Mouse (Mus musculus) hindbrain, embryonic 11.5 days (tissue): ENCODE results near the gene Anxa7. TPM values are rescaled to one million over a fixed set of nuclear protein-coding genes. Genes with fewer than 3 reads are reported as not detected.
A peak's percentile ranks its signal among the peaks of the same experiment; 100 is the strongest.

ENCODE experiments used
- ATAC-seq: fragments of 200-750 bp; cut with Nextera tagmentation; 2 replicates; pipeline ENCODE4 v1.8.0; 2017; ENCODE audit warnings: mild to moderate bottlenecking, moderate TSS enrichment, moderate library complexity; ENCODE audit not compliant: low FRiP score
- DNase-seq: peaks from one replicate; pipeline ENCODE4 v3.0.0-alpha.2; 2015; ENCODE audit warnings: low spot score
- H3K27ac ChIP-seq: fragments of 300-500 bp; sonication (generic); 2 replicates; pipeline ENCODE4 v1.5.1; 2014; ENCODE audit warnings: mild to moderate bottlenecking, low read depth, low read length
- H3K27me3 ChIP-seq: fragments of 300-500 bp; sonication (generic); 2 replicates; pipeline ENCODE4 v1.6.1; 2014; ENCODE audit warnings: mild to moderate bottlenecking, low read length, moderate library complexity, mixed read lengths; ENCODE audit not compliant: control insufficient read depth, insufficient read depth
- H3K36me3 ChIP-seq: fragments of 300-500 bp; sonication (generic); 2 replicates; pipeline ENCODE4 v1.6.1; 2014; ENCODE audit warnings: mild to moderate bottlenecking, low read length, moderate library complexity, mixed read lengths; ENCODE audit not compliant: control insufficient read depth, insufficient read depth
- H3K4me1 ChIP-seq: fragments of 300-500 bp; sonication (generic); replicated peaks from 2 replicates; pipeline ENCODE4 v1.6.1; 2014; ENCODE audit warnings: low read length, mixed read lengths; ENCODE audit not compliant: control insufficient read depth, insufficient read depth
- H3K4me2 ChIP-seq: fragments of 300-500 bp; sonication (generic); replicated peaks from 2 replicates; pipeline ENCODE4 v1.6.1; 2014; ENCODE audit warnings: mild to moderate bottlenecking, low read depth, low read length
- H3K4me3 ChIP-seq: fragments of 300-500 bp; sonication (generic); 2 replicates; pipeline ENCODE4 v1.5.1; 2014; ENCODE audit warnings: low read depth, low read length
- H3K9ac ChIP-seq: fragments of 300-500 bp; sonication (generic); 2 replicates; pipeline ENCODE4 v1.6.1; 2014; ENCODE audit warnings: low read depth, low read length
- H3K9me3 ChIP-seq: fragments of 300-500 bp; sonication (generic); 2 replicates; pipeline ENCODE4 v1.6.1; 2016; ENCODE audit warnings: low read length; ENCODE audit not compliant: control insufficient read depth
- WGBS: fragments of 180-500 bp; shearing (Covaris S2); extraction: QIAGEN DNeasy Blood & Tissue Kit; methylation state at CpG from one replicate; pipeline ENCODE4 v1.1.7; 2014; 5-methylcytosine and 5-hydroxymethylcytosine counted together
- polyA plus RNA-seq: library from polyadenylated mRNA; unstranded; fragments of >200 nt; fragmentation: Nextera tagmentation; extraction: Ambion mirVana; gene quantifications from 2 replicates; pipeline ENCODE4 v1.2.1, GENCODE M21; 2014

The Anxa7 gene
- polyA plus RNA-seq, 1 experiment from 2014 or later, result 16.8 TPM

DNA sequence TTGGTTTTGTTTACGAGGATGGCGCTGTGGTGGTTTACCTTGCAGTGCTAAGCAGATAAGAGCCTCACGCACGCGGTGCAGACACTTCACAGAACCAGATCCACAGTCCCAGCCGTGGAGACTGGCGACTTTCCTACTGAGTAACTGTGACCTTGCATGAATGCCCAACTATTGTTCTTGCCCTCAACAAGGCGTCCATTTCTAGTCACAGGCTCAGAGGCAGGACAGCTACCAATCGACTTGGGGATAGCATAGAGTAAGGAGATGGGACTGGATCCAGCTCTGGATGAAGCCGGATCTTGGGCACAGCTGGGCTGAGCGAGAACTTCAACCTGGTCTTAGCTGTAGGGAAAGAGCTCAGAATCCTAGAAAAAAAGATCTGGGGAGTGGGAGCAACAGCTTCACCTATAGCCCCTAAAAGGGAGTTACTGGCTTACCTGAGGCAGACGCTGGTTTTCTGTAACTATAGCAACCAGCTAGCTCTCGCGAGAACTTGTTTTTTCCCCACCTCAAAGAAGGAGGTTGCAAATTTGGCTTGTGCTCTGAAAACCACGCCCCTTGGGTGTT is 28.1 kb downstream of the Anxa7 start, which contains the start of gene Cfap70:
TSS of gene Cfap70 (minus strand) at position 462 of the 567 bp plus-strand sequence.
- peak within 1 kb of the TSS; percentile 43; the same call in 1 of the 2 replicates for H3K9ac ChIP-seq
- no peak for ATAC-seq
- H3K4me3 ChIP-seq, result peak within 1 kb of the TSS; percentile 23
- no peaks in the 10 kb centered on the region for H3K9me3 ChIP-seq
- WGBS, result 3% methylated on average over 15 of the region's 15 CpGs
- H3K27me3 ChIP-seq, result no peaks in the 10 kb centered on the region
- H3K4me1 ChIP-seq, result no peaks in the 10 kb centered on the region
- no peak within 1 kb of the TSS for H3K27ac ChIP-seq
- peak; percentile 73 for DNase-seq
- H3K4me2 ChIP-seq, result peak within 1 kb of the TSS; percentile 49
- no peaks in the 10 kb centered on the region for H3K36me3 ChIP-seq

DNA sequence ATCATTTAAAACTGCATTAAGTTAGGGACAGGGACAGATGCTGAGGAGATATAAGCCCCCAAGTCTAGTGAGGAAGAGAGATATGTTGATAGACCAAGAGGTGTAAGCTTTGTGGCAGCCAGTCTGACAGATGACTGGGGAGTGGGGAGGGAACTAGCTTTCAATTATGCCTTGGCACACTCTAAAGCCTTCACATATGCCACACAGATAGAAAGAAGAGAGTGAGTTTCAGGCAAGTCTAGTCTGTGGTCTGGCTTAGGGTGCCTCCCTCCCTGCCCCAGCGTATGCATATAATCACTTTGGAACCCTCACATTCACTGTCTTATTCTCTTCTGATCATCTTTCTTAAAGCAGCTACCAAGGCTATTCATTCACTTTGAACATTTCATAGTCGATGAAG is 28.6 kb downstream of the Anxa7 start:
- no peak overlapping the region; the same call in 1 of the 2 replicates for H3K4me3 ChIP-seq
- H3K9ac ChIP-seq, result peak overlapping the region; percentile 43; the same call in 1 of the 2 replicates
- H3K27me3 ChIP-seq, result no peaks in the 10 kb centered on the region
- ATAC-seq (no peak), DNase-seq (no peak)
- no peaks in the 10 kb centered on the region for H3K36me3 ChIP-seq
- 15% methylated on average over 2 of the region's 2 CpGs for WGBS
- no peaks in the 10 kb centered on the region for H3K4me1 ChIP-seq
- no peaks in the 10 kb centered on the region for H3K9me3 ChIP-seq
- H3K4me2 ChIP-seq, result peak overlapping the region; percentile 49
- no peak overlapping the region for H3K27ac ChIP-seq

DNA sequence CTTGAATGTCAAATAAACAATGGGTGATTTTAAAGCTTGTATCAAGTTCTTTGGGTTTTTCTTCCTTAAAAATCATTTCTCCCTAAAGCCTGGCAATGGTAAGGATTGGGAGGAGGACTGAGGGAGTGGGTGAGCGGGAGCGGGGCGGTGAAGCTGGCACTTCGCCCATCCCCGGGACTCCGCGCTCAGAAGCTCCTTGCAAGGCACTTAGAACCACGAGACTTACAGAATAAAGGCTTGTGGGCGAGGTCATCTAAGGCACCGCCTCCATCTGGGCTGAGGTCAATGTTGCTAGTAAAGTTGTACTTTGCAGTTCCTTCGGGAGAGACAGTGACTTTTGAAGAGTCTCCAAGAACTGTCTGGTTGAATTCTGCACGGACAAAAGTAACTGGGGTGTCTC is 32.7 kb downstream of the Anxa7 start:
- Histone ChIP-seq H3K9me3 (no peaks in the 10 kb centered on the region), H3K4me3 (no peak overlapping the region), H3K36me3 (no peaks in the 10 kb centered on the region), H3K27ac (no peak overlapping the region), H3K4me2 (no peak overlapping the region), H3K9ac (no peak overlapping the region), H3K4me1 (no peaks in the 10 kb centered on the region), H3K27me3 (no peaks in the 10 kb centered on the region)
- DNase-seq (no peak), ATAC-seq (no peak)
- WGBS, result 66% methylated on average over 12 of the region's 12 CpGs

DNA sequence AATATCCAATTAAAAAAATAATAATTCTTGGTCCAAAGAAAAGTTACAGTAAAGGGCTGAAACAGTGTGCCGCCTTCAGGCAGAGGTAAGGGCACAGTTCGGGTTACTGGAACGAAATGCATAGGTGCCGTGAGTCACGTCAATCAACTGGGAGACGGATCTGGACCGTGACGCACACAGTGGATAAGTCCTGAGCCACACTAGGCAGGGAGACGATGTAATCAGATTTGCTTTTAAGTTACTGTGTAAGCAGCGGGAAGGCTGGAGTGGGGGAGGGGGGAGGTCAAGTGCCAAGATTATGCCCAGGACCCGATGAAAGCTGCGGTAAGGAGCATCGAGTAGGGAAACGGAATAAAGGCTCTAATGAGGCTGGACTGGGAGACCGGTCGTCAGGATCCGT is 37.7 kb downstream of the Anxa7 start:
- ATAC-seq (no peak), DNase-seq (no peak)
- Histone ChIP-seq H3K36me3 (no peaks in the 10 kb centered on the region), H3K27ac (no peak overlapping the region), H3K27me3 (no peaks in the 10 kb centered on the region), H3K4me2 (no peak overlapping the region), H3K4me1 (no peaks in the 10 kb centered on the region), H3K4me3 (no peak overlapping the region), H3K9me3 (no peaks in the 10 kb centered on the region), H3K9ac (no peak overlapping the region)
- WGBS, result 72% methylated on average over 17 of the region's 17 CpGs

DNA sequence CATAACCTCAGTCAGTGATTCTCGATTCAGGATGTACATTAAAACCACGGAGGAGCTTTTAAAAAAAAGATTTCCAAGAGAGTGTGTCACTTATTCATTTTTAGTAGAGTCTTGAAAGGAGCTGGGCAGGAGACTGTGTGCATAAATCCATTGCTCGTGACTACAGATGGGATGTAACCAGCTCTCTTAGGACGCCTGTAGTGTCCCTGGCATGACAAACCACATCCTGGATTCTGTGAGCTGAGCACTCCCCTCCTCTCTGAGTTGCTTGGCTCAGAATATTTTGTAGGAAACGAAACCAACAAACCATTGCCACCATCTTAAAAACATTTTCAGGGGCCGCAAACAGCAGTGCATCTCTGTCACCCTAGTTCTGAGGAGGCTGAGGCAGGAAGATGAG is 43.0 kb downstream of the Anxa7 start:
- no peak for DNase-seq
- 83% methylated on average over 6 of the region's 6 CpGs for WGBS
- no peak overlapping the region for H3K9ac ChIP-seq

DNA sequence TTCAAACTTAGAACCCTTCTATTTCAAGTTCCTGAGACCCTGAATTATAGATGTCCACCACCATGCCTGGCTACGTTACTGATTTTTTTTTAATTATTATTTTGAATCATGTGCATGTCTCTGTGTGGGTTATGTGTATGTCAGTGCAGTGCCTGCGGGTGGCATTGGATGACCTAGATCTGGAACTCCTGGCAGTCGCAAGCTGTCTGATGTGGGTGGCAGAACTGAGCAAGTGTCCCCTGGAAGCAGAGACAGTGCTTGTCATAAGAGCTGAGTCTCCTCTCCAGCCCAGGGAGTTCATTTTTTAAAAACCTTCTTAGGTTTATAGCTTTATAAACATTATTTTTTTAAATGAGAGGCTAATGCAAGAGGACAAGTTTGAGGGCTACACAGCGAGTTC is 47.5 kb downstream of the Anxa7 start:
- Histone ChIP-seq H3K4me2 (no peak overlapping the region), H3K4me1 (no peaks in the 10 kb centered on the region), H3K27ac (no peak overlapping the region), H3K36me3 (no peaks in the 10 kb centered on the region), H3K9me3 (no peaks in the 10 kb centered on the region), H3K9ac (no peak overlapping the region), H3K4me3 (no peak overlapping the region), H3K27me3 (no peaks in the 10 kb centered on the region)
- no peak for ATAC-seq
- no peak for DNase-seq
- WGBS, result 92% methylated on average over 4 of the region's 4 CpGs

More for the DNA sequence above, 43.0 kb downstream of the Anxa7 start:
- H3K36me3 ChIP-seq, result no peaks in the 10 kb centered on the region
- no peaks in the 10 kb centered on the region for H3K27me3 ChIP-seq
- H3K27ac ChIP-seq, result no peak overlapping the region
- H3K4me1 ChIP-seq, result no peaks in the 10 kb centered on the region
- H3K4me2 ChIP-seq, result no peak overlapping the region
- no peaks in the 10 kb centered on the region for H3K9me3 ChIP-seq
- no peak for ATAC-seq
- H3K4me3 ChIP-seq, result no peak overlapping the region

DNA sequence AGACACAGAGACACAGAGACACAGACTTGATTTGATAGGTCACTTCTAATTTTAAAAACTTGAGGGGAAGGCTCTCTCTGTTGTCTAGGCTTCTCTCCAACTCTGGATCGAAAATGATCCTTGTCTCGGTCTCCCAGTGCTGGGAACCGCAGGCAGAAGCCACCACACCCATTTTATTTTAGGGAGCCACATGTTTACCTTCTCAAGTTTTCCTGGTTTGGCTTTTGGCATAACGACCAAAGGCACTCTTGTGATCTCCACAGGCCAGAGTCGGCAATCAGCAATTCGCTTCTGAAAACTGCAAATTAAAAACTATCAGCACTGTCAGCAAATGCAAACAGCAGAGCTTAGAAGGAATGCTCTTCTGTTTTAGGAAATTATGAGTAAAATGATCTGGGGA is 48.2 kb downstream of the Anxa7 start:
- Histone ChIP-seq H3K4me1 (no peaks in the 10 kb centered on the region), H3K27ac (no peak overlapping the region), H3K4me3 (no peak overlapping the region), H3K9me3 (no peaks in the 10 kb centered on the region), H3K4me2 (no peak overlapping the region), H3K36me3 (no peaks in the 10 kb centered on the region), H3K9ac (no peak overlapping the region), H3K27me3 (no peaks in the 10 kb centered on the region)
- no peak for DNase-seq
- WGBS, result 85% methylated on average over 6 of the region's 6 CpGs
- no peak for ATAC-seq

DNA sequence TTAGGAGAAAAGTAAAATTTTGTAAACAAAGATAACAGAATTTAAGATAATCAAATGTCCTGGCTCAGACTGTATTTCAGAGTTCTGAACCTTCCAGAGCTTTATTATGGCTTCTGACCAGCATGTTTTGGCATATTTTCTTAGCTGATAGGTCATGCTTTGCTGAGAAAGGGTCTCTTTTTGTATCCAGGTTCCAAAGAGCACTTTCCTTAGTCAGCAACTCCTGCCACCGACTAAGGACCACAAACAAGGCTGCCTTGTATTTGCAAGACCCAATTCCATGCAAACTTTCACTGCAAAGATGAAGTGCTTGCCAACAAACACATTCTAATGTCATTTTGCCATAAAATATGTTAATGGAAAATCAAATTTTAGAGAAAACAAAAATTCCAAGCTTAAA is 50.1 kb downstream of the Anxa7 start:
- no peak overlapping the region for H3K9ac ChIP-seq
- H3K27ac ChIP-seq, result no peak overlapping the region
- WGBS, result 64% methylated on average over 1 of the region's 1 CpGs
- no peaks in the 10 kb centered on the region for H3K36me3 ChIP-seq
- no peak overlapping the region for H3K4me2 ChIP-seq
- ATAC-seq, result no peak
- no peaks in the 10 kb centered on the region for H3K9me3 ChIP-seq
- no peak overlapping the region for H3K4me3 ChIP-seq
- DNase-seq, result no peak
- H3K4me1 ChIP-seq, result no peaks in the 10 kb centered on the region
- H3K27me3 ChIP-seq, result no peaks in the 10 kb centered on the region

DNA sequence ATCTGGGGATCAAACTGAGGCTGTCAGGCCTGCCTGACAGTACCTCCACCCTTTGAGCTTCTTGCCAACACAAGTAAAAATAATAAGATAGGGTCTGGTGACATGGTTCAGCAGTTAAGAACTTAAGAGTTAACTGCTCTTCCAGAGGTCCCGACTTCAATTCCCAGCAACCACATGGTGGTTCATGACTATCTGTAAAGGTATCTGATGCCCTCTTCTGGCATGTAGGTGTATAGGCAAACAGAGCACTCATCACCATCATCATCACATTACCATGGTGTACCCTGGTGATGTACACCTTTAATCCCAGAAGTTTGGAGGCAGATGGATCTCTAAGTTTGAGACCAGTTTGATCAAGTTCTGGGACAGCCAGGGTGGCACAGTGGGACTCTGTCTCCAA is 51.3 kb downstream of the Anxa7 start:
- H3K27ac ChIP-seq, result no peak overlapping the region
- no peaks in the 10 kb centered on the region for H3K36me3 ChIP-seq
- ATAC-seq, result no peak
- no peaks in the 10 kb centered on the region for H3K9me3 ChIP-seq
- H3K27me3 ChIP-seq, result no peaks in the 10 kb centered on the region
- WGBS, result 33% methylated on average over 1 of the region's 1 CpGs
- H3K4me2 ChIP-seq, result no peak overlapping the region
- no peaks in the 10 kb centered on the region for H3K4me1 ChIP-seq
- no peak for DNase-seq
- H3K9ac ChIP-seq, result no peak overlapping the region
- H3K4me3 ChIP-seq, result no peak overlapping the region
